Mouse (Mus musculus) heart, adult 2 months (tissue): ENCODE data around the gene Dnmt3b.
"Not testable (repeated sequence)": the region's sequence is repeated elsewhere in the genome, so short reads cannot be mapped to it uniquely, and the experiment has no call there.

Experiments used
- CTCF ChIP-seq: fragments of 200-600 bp; IDR thresholded peaks from 2 replicates; pipeline ENCODE4 v1.8.1; 2022; ENCODE audit warnings: antibody characterized with exemption, mild to moderate bottlenecking, moderate library complexity
- EP300 ChIP-seq: fragments of 200-500 bp; IDR thresholded peaks from 2 replicates; pipeline ENCODE4 v1.6.1; 2011; ENCODE audit warnings: low read depth, low read length, control low read depth; ENCODE audit not compliant: insufficient read depth
- POLR2A ChIP-seq: fragments of 200-500 bp; IDR thresholded peaks from 2 replicates; pipeline ENCODE4 v1.6.1; 2011; ENCODE audit warnings: mild to moderate bottlenecking, low read depth, low read length, control low read depth; ENCODE audit not compliant: insufficient read depth

DNA sequence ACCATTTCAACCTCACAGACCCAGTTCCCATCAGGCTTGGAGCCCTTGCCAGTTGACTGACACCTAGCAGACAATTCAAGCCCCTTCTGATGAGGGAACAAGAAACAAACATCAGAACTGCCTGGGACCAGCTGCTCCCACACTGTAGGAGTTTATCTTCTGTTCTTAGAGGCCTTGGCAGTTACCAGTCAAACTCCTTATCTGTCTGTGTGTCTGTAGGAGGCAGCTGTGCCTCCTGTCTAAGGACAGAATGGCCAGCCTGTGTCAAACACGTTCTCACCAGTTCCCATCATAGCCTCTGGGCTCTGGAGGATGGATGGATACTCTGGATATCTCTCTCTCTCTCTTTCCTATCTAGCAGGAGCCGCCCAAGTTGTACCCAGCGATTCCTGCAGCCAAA is 68.6 kb downstream of the Dnmt3b start:
- not testable (repeated sequence) for TF ChIP-seq CTCF, POLR2A, EP300
